Mouse (Mus musculus): ENCODE measurements around the gene Tuba8.
A peak's percentile ranks its signal among the peaks of the same experiment; 100 is the strongest.

The Tuba8 gene

GRCm38 (mm10) chr6:121197807-121198365, 12.6 kb upstream of the Tuba8 start:
- DNase-seq: no peak

- DNase-seq: no peak
Observed at GRCm38 (mm10) chr6:121200458-121200857, 10.0 kb upstream of the Tuba8 start.

- no peak for DNase-seq
Observed at GRCm38 (mm10) chr6:121202026-121202425, 8.5 kb upstream of the Tuba8 start.

GRCm38 (mm10) chr6:121206481-121206880, 4.0 kb upstream of the Tuba8 start:
- DNase-seq: no peak

GRCm38 (mm10) chr6:121209584-121209983, 912 bp upstream of the Tuba8 start:
- peak; percentile 20 for DNase-seq

- no peak for DNase-seq
Observed at GRCm38 (mm10) chr6:121210926-121211289, 412 bp downstream of the Tuba8 start.

GRCm38 (mm10) chr6:121211743-121212142, 1.2 kb downstream of the Tuba8 start:
- peak; percentile 53 for DNase-seq

GRCm38 (mm10) chr6:121212988-121213387, 2.5 kb downstream of the Tuba8 start:
- no peak for DNase-seq

GRCm38 (mm10) chr6:121214221-121214620, 3.7 kb downstream of the Tuba8 start:
- no peak for DNase-seq

GRCm38 (mm10) chr6:121214667-121215330, 4.3 kb downstream of the Tuba8 start:
- DNase-seq: no peak

GRCm38 (mm10) chr6:121215336-121215735, 4.8 kb downstream of the Tuba8 start:
- DNase-seq: no peak

GRCm38 (mm10) chr6:121215896-121216295, 5.4 kb downstream of the Tuba8 start:
- DNase-seq: no peak

GRCm38 (mm10) chr6:121216589-121217255, 6.2 kb downstream of the Tuba8 start:
- DNase-seq: no peak

GRCm38 (mm10) chr6:121218002-121218401, 7.5 kb downstream of the Tuba8 start:
- DNase-seq: no peak

- DNase-seq: no peak
Observed at GRCm38 (mm10) chr6:121219406-121219805, 8.9 kb downstream of the Tuba8 start.

- DNase-seq: no peak
Observed at GRCm38 (mm10) chr6:121220181-121220580, 9.7 kb downstream of the Tuba8 start.

GRCm38 (mm10) chr6:121221876-121222597, 11.5 kb downstream of the Tuba8 start:
- no peak for DNase-seq

GRCm38 (mm10) chr6:121223001-121223400, 12.5 kb downstream of the Tuba8 start:
- no peak for DNase-seq

GRCm38 (mm10) chr6:121224067-121224466, 13.6 kb downstream of the Tuba8 start:
- DNase-seq: no peak

- DNase-seq: no peak
Observed at GRCm38 (mm10) chr6:121224993-121225392, 14.5 kb downstream of the Tuba8 start.

- no peak for DNase-seq
Observed at GRCm38 (mm10) chr6:121226043-121226442, 15.5 kb downstream of the Tuba8 start.

- DNase-seq: no peak
Observed at GRCm38 (mm10) chr6:121226744-121227143, 16.2 kb downstream of the Tuba8 start.

GRCm38 (mm10) chr6:121228421-121228820, 17.9 kb downstream of the Tuba8 start:
- DNase-seq: no peak

- no peak for DNase-seq
Observed at GRCm38 (mm10) chr6:121232652-121233051, 22.2 kb downstream of the Tuba8 start.

Measured in lung, postnatal 14 days (tissue).